Mouse (Mus musculus): ENCODE results near the gene Kif24. TPM values are rescaled to one million over a fixed set of nuclear protein-coding genes. Genes with fewer than 3 reads are reported as not detected.

Kif24 gene
- polyA plus RNA-seq, 1 experiment from 2014 or later: 8.6 TPM

- 93% methylated on average over 7 of the region's 7 CpGs for WGBS
- no peaks in the 10 kb centered on the region for H3K27me3 ChIP-seq (ENCODE audit: insufficient read depth, low read length)
- H3K9me3 ChIP-seq (ENCODE audit: low read depth, low read length): 0 out of 2 replicates have a peak, but pooled peaks cover 5% of the 10 kb centered on the region
- H3K9ac ChIP-seq: no peak overlapping the region
- DNase-seq: no peak
- no peak for ATAC-seq (ENCODE audit: insufficient read depth)
- no peaks in the 10 kb centered on the region for H3K4me1 ChIP-seq (ENCODE audit: insufficient read depth)
- no peak overlapping the region for H3K4me2 ChIP-seq
- H3K27ac ChIP-seq (ENCODE audit: low read depth): no peak overlapping the region
- H3K4me3 ChIP-seq (ENCODE audit: low read depth, low read length): no peak overlapping the region
- H3K36me3 ChIP-seq (ENCODE audit: insufficient read depth): peaks cover 24% of the 10 kb centered on the region; the same call in 1 of the 2 replicates
- TF ChIP-seq CTCF (IDR thresholded peaks at IDR 0.05; ENCODE audit: low read depth): no peak
Observed at GRCm38 (mm10) chr4:41359358-41359757, 105.3 kb downstream of the Kif24 start.

GRCm38 (mm10) chr4:41358669-41359068, 106.0 kb downstream of the Kif24 start:
- 88% methylated on average over 2 of the region's 2 CpGs for WGBS
- no peak overlapping the region for H3K4me2 ChIP-seq
- no peak overlapping the region for H3K9ac ChIP-seq
- TF ChIP-seq CTCF (IDR thresholded peaks at IDR 0.05; ENCODE audit: low read depth): no peak
- 0 out of 2 replicates have a peak, but pooled peaks cover 5% of the 10 kb centered on the region for H3K9me3 ChIP-seq (ENCODE audit: low read depth, low read length)
- H3K36me3 ChIP-seq (ENCODE audit: insufficient read depth): peaks cover 24% of the 10 kb centered on the region; the same call in 1 of the 2 replicates
- ATAC-seq (ENCODE audit: insufficient read depth) (no peak), DNase-seq (no peak)
- no peaks in the 10 kb centered on the region for H3K4me1 ChIP-seq (ENCODE audit: insufficient read depth)
- no peak overlapping the region for H3K27ac ChIP-seq (ENCODE audit: low read depth)
- no peaks in the 10 kb centered on the region for H3K27me3 ChIP-seq (ENCODE audit: insufficient read depth, low read length)
- no peak overlapping the region for H3K4me3 ChIP-seq (ENCODE audit: low read depth, low read length)

- no peak for TF ChIP-seq CTCF (IDR thresholded peaks at IDR 0.05; ENCODE audit: low read depth)
- ATAC-seq (ENCODE audit: insufficient read depth): no peak
- Histone ChIP-seq H3K36me3 (ENCODE audit: insufficient read depth) (peaks cover 31% of the 10 kb centered on the region; the same call in 1 of the 2 replicates), H3K9ac (no peak overlapping the region), H3K4me3 (ENCODE audit: low read depth, low read length) (no peak overlapping the region), H3K4me1 (ENCODE audit: insufficient read depth) (no peaks in the 10 kb centered on the region), H3K27me3 (ENCODE audit: insufficient read depth, low read length) (no peaks in the 10 kb centered on the region), H3K27ac (ENCODE audit: low read depth) (no peak overlapping the region), H3K9me3 (ENCODE audit: low read depth, low read length) (0 out of 2 replicates have a peak, but pooled peaks cover 5% of the 10 kb centered on the region), H3K4me2 (no peak overlapping the region)
- no peak for DNase-seq
- 81% methylated on average over 2 of the region's 2 CpGs for WGBS
Observed at GRCm38 (mm10) chr4:41357154-41357553, 107.5 kb downstream of the Kif24 start.

- H3K4me2 ChIP-seq: no peak overlapping the region
- no peak overlapping the region for H3K4me3 ChIP-seq (ENCODE audit: low read depth, low read length)
- DNase-seq (no peak), ATAC-seq (ENCODE audit: insufficient read depth) (no peak)
- TF ChIP-seq CTCF (IDR thresholded peaks at IDR 0.05; ENCODE audit: low read depth): no peak
- H3K9ac ChIP-seq: no peak overlapping the region
- H3K9me3 ChIP-seq (ENCODE audit: low read depth, low read length): 0 out of 2 replicates have a peak, but pooled peaks cover 5% of the 10 kb centered on the region
- peaks cover 25% of the 10 kb centered on the region; the same call in 1 of the 2 replicates for H3K36me3 ChIP-seq (ENCODE audit: insufficient read depth)
- 83% methylated on average over 1 of the region's 1 CpGs for WGBS
- H3K27ac ChIP-seq (ENCODE audit: low read depth): no peak overlapping the region
- H3K27me3 ChIP-seq (ENCODE audit: insufficient read depth, low read length): no peaks in the 10 kb centered on the region
- no peaks in the 10 kb centered on the region for H3K4me1 ChIP-seq (ENCODE audit: insufficient read depth)
Observed at GRCm38 (mm10) chr4:41353265-41353664, 111.4 kb downstream of the Kif24 start.

- H3K9me3 ChIP-seq (ENCODE audit: low read depth, low read length): 0 out of 2 replicates have a peak, but pooled peaks cover 5% of the 10 kb centered on the region
- no peak overlapping the region for H3K4me2 ChIP-seq
- peaks cover 3% of the 10 kb centered on the region; the same call in 1 of the 2 replicates for H3K4me1 ChIP-seq (ENCODE audit: insufficient read depth)
- H3K27me3 ChIP-seq (ENCODE audit: insufficient read depth, low read length): no peaks in the 10 kb centered on the region
- ATAC-seq (ENCODE audit: insufficient read depth) (no peak), DNase-seq (no peak)
- 92% methylated on average over 4 of the region's 4 CpGs for WGBS
- H3K36me3 ChIP-seq (ENCODE audit: insufficient read depth): peaks cover 22% of the 10 kb centered on the region; the same call in 1 of the 2 replicates
- no peak overlapping the region for H3K9ac ChIP-seq
- H3K27ac ChIP-seq (ENCODE audit: low read depth): no peak overlapping the region
- TF ChIP-seq CTCF (IDR thresholded peaks at IDR 0.05; ENCODE audit: low read depth): no peak
- no peak overlapping the region for H3K4me3 ChIP-seq (ENCODE audit: low read depth, low read length)
Observed at GRCm38 (mm10) chr4:41352758-41353157, 111.9 kb downstream of the Kif24 start.

- TF ChIP-seq CTCF (IDR thresholded peaks at IDR 0.05; ENCODE audit: low read depth): no peak
- H3K4me3 ChIP-seq (ENCODE audit: low read depth, low read length): peak overlapping the region; percentile 70
- H3K9ac ChIP-seq: peak overlapping the region; percentile 75
- H3K4me2 ChIP-seq: peak overlapping the region; percentile 83
- ATAC-seq (ENCODE audit: insufficient read depth) (peak; percentile 67; the same call in 1 of the 2 replicates), DNase-seq (peak; percentile 45)
- H3K36me3 ChIP-seq (ENCODE audit: insufficient read depth): peaks cover 7% of the 10 kb centered on the region; the same call in 1 of the 2 replicates
- peaks cover 3% of the 10 kb centered on the region; the same call in 1 of the 2 replicates for H3K4me1 ChIP-seq (ENCODE audit: insufficient read depth)
- H3K27ac ChIP-seq (ENCODE audit: low read depth): peak overlapping the region; percentile 93
- H3K27me3 ChIP-seq (ENCODE audit: insufficient read depth, low read length): no peaks in the 10 kb centered on the region
- WGBS: under 1% methylated on average over 28 of the region's 28 CpGs
- no peaks in the 10 kb centered on the region for H3K9me3 ChIP-seq (ENCODE audit: low read depth, low read length)
Observed at GRCm38 (mm10) chr4:41349199-41349591, 115.5 kb downstream of the Kif24 start.

GRCm38 (mm10) chr4:41348584-41349198, 116.0 kb downstream of the Kif24 start, which contains the start of gene Ubap1:
TSS of gene Ubap1 (plus strand) at chr4:41348996.
- ATAC-seq (ENCODE audit: insufficient read depth): peak; percentile 99
- H3K36me3 ChIP-seq (ENCODE audit: insufficient read depth): peaks cover 7% of the 10 kb centered on the region; the same call in 1 of the 2 replicates
- 1% methylated on average over 31 of the region's 31 CpGs for whole genome bisulfite sequencing

More at GRCm38 (mm10) chr4:41348584-41349198, 116.0 kb downstream of the Kif24 start, which contains the start of gene Ubap1:
- H3K4me2 ChIP-seq: peak within 1 kb of the TSS; percentile 83
- peak; percentile 98 for DNase-seq
- peak within 1 kb of the TSS; percentile 75 for H3K9ac ChIP-seq
- peak within 1 kb of the TSS; percentile 70 for H3K4me3 ChIP-seq (ENCODE audit: low read depth, low read length)
- H3K9me3 ChIP-seq (ENCODE audit: low read depth, low read length): no peaks in the 10 kb centered on the region
- H3K27me3 ChIP-seq (ENCODE audit: insufficient read depth, low read length): no peaks in the 10 kb centered on the region
- H3K4me1 ChIP-seq (ENCODE audit: insufficient read depth): peaks cover 3% of the 10 kb centered on the region; the same call in 1 of the 2 replicates
- peak within 1 kb of the TSS; percentile 93 for H3K27ac ChIP-seq (ENCODE audit: low read depth)
- TF ChIP-seq CTCF (IDR thresholded peaks at IDR 0.05; ENCODE audit: low read depth): no peak
